Comparison of ENCODE assay signal across 9 mouse cellular contexts in the genomic region with DNA sequence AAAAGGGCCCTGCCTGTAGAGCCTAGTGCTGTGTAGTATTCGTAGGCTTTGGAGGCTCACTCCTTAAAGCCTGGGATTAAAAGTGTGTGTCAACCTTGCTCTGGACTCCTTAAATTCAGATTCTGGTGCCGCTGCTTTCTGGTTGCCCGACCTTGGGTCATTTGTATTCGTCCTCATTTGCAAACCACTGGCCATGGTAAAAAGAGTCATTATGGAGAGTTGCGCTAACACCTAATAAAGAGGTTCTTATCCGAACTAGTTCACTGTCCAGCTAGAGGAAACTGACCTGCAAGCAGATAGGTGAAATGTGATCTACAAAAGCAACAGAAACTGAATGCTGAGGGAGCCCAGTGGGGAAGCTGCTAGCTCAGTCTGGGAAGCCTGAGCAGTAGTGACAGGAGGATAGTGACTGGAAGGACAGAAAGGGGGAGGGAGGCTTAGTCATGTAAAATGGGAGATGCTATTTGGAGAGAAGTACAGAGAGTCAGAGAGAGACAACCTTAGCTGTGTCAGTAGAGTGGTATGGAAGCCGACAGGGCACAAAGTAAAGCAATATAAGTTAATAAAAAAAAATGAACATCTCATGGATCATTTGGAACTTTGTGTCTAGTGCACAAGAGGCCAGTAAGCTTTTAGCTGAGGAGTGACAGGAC. TPM values are rescaled to one million over a fixed set of nuclear protein-coding genes. Genes with fewer than 3 reads are reported as not detected.
DNase-seq lines count a peak whose midpoint lies in the region; ATAC-seq and TF ChIP-seq lines count a peak whose summit lies in the region.
"Had no signal": no experiment of that assay in that cellular context is flagged by ENCODE, and none has a peak within 500 bp of the region (broad histone marks: within the 10 kb centered on the region; RNA-seq: fewer than 3 reads in every experiment).

No protein-coding gene starts in this region.

- no peaks in the 10 kb centered on the region for H3K27me3 ChIP-seq in forebrain, embryonic 11.5 days (ENCODE audit: control insufficient read depth, insufficient read depth, low read length)
- H3K27me3 ChIP-seq in limb, embryonic 10.5 days (ENCODE audit: low read depth, poor library complexity, severe bottlenecking) = 0 out of 2 replicates have a peak, but pooled peaks cover 11% of the 10 kb centered on the region
- H3K27me3 ChIP-seq in neural tube, embryonic 15.5 days (replicated peaks) = no peaks in the 10 kb centered on the region

- no peaks in the 10 kb centered on the region for H3K36me3 ChIP-seq in forebrain, embryonic 11.5 days (ENCODE audit: control insufficient read depth, insufficient read depth, low read length)
- H3K36me3 ChIP-seq in limb, embryonic 10.5 days = no peaks in the 10 kb centered on the region
- H3K36me3 ChIP-seq in neural tube, embryonic 15.5 days = no peaks in the 10 kb centered on the region

- peak overlapping the region; percentile 99 for H3K4me3 ChIP-seq in left cerebral cortex, adult 2 months
- H3K4me3 ChIP-seq in forebrain, embryonic 11.5 days (ENCODE audit: low read depth, low read length) = no peak overlapping the region
- H3K4me3 ChIP-seq in limb, embryonic 10.5 days = peak overlapping the region; percentile 95
- H3K4me3 ChIP-seq in neural tube, embryonic 15.5 days (replicated peaks) = peak overlapping the region; percentile 81

- WGBS in forebrain, embryonic 11.5 days = 51% methylated on average over 7 of the region's 7 CpGs
- 64% methylated on average over 7 of the region's 7 CpGs for WGBS in limb, embryonic 10.5 days
- 51% methylated on average over 7 of the region's 7 CpGs for WGBS in neural tube, embryonic 15.5 days

- H3K9me3 ChIP-seq in forebrain, embryonic 11.5 days (ENCODE audit: control insufficient read depth, low read length) = no peaks in the 10 kb centered on the region
- H3K9me3 ChIP-seq in limb, embryonic 10.5 days (replicated peaks) = no peaks in the 10 kb centered on the region
- no peaks in the 10 kb centered on the region for H3K9me3 ChIP-seq in neural tube, embryonic 15.5 days (replicated peaks)

- no peak for TF ChIP-seq CTCF in left cerebral cortex, adult 2 months (IDR thresholded peaks at IDR 0.05)

- peak overlapping the region; percentile 81 for H3K9ac ChIP-seq in forebrain, embryonic 11.5 days (ENCODE audit: low read length)
- peak overlapping the region; percentile 82; the same call in 1 of the 2 replicates for H3K9ac ChIP-seq in neural tube, embryonic 15.5 days (replicated peaks)

- H3K27ac ChIP-seq in left cerebral cortex, adult 2 months = peak overlapping the region; percentile 95
- no peak overlapping the region for H3K27ac ChIP-seq in forebrain, embryonic 11.5 days (ENCODE audit: low read depth, low read length)
- H3K27ac ChIP-seq in limb, embryonic 10.5 days = no peak overlapping the region
- H3K27ac ChIP-seq in neural tube, embryonic 15.5 days (replicated peaks) = no peak overlapping the region

- H3K4me2 ChIP-seq in forebrain, embryonic 11.5 days (ENCODE audit: low read depth, low read length, severe bottlenecking) = peak overlapping the region; percentile 92
- peak overlapping the region; percentile 96 for H3K4me2 ChIP-seq in neural tube, embryonic 15.5 days

- no peak for DNase-seq in left cerebral cortex, adult 2 months (ENCODE audit: extremely low spot score in 1 of 2, low spot score in 2 of 2)
- no peak for DNase-seq in left cerebral cortex, postnatal 10 days (ENCODE audit: extremely low spot score in 1 of 2, low spot score in 2 of 2)
- DNase-seq in forebrain, embryonic 11.5 days (ENCODE audit: low spot score) = no peak
- DNase-seq in limb, embryonic 10.5 days (ENCODE audit: low spot score) = no peak
- DNase-seq in gastrocnemius, postnatal 4 days (ENCODE audit: low spot score in 2 of 2) = no peak
- DNase-seq: gastrocnemius, postnatal 36 days had no signal

- peaks cover 11% of the 10 kb centered on the region; the same call in 1 of the 2 replicates for H3K4me1 ChIP-seq in forebrain, embryonic 11.5 days (replicated peaks; ENCODE audit: control insufficient read depth, insufficient read depth, low read length)
- peaks cover 74% of the 10 kb centered on the region for H3K4me1 ChIP-seq in limb, embryonic 10.5 days
- peaks cover 74% of the 10 kb centered on the region for H3K4me1 ChIP-seq in neural tube, embryonic 15.5 days

- ATAC-seq in forebrain, embryonic 11.5 days (replicated peaks; ENCODE audit: low FRiP score) = no peak
- no peak for ATAC-seq in neural tube, embryonic 15.5 days (ENCODE audit: low FRiP score)
- ATAC-seq in monocyte, adult 5-6 weeks (replicated peaks; ENCODE audit: insufficient number of reproducible peaks, low FRiP score, low TSS enrichment, poor library complexity, severe bottlenecking) = no peak
- ATAC-seq in megakaryocyte progenitor cell, adult 5-6 weeks (replicated peaks; ENCODE audit: poor library complexity) = no peak

- intact Hi-C loops in left cerebral cortex, adult 2 months (cut with DNase I) = no loop called here
- intact Hi-C loops in left cerebral cortex, postnatal 10 days (cut with DNase I) = no loop called here

RNA-seq across cellular contexts. Expression of a gene that starts 1.5 kb away (rescaled TPM):
- total RNA-seq in left cerebral cortex, adult 2 months (2021) = 10 to 100 TPM; 39.8 to 56.4 TPM
- total RNA-seq in left cerebral cortex, postnatal 10 days (2021) = 10 to 100 TPM; 18.6 to 25.9 TPM
- 37.4 and 37.5 TPM in 2 replicates for polyA plus RNA-seq in forebrain, embryonic 11.5 days (2014; fragmentation: Nextera tagmentation; extraction: Ambion mirVana)
- polyA plus RNA-seq in limb, embryonic 10.5 days (2016; fragmentation: Nextera tagmentation; extraction: Ambion mirVana) = 48.2 and 52.1 TPM in 2 replicates
- 28.1 and 29.9 TPM in 2 replicates for polyA plus RNA-seq in neural tube, embryonic 15.5 days (2015; fragmentation: Nextera tagmentation; extraction: Ambion mirVana)
- 37.1 to 68.5 TPM (median 61.2 TPM) in 3 replicates for total RNA-seq in monocyte, adult 5-6 weeks (2017)
- 6.5 and 7.3 TPM in 2 replicates for total RNA-seq in megakaryocyte progenitor cell, adult 5-6 weeks (2015)
- 5.9 and 6.0 TPM in 2 replicates for total RNA-seq in megakaryocyte progenitor cell, adult 5-6 weeks (2017)
- 10 to 100 TPM; 34.4 to 39.0 TPM for total RNA-seq in gastrocnemius, postnatal 4 days (2021)

RNA-seq across cellular contexts. Expression of a gene that starts 8.8 kb away (rescaled TPM):
- total RNA-seq in left cerebral cortex, adult 2 months (2021) = 10 to 100 TPM; 11.3 to 14.4 TPM
- 10 to 100 TPM; 16.2 to 16.8 TPM for total RNA-seq in left cerebral cortex, postnatal 10 days (2021)
- polyA plus RNA-seq in forebrain, embryonic 11.5 days (2014; fragmentation: Nextera tagmentation; extraction: Ambion mirVana) = 43.0 and 44.4 TPM in 2 replicates
- polyA plus RNA-seq in limb, embryonic 10.5 days (2016; fragmentation: Nextera tagmentation; extraction: Ambion mirVana) = 41.3 and 48.0 TPM in 2 replicates
- polyA plus RNA-seq in neural tube, embryonic 15.5 days (2015; fragmentation: Nextera tagmentation; extraction: Ambion mirVana) = 48.5 and 51.6 TPM in 2 replicates
- total RNA-seq in monocyte, adult 5-6 weeks (2017) = 14.4 to 20.7 TPM (median 16.1 TPM) in 3 replicates
- total RNA-seq in megakaryocyte progenitor cell, adult 5-6 weeks (2015) = 20.4 and 25.1 TPM in 2 replicates
- total RNA-seq in megakaryocyte progenitor cell, adult 5-6 weeks (2017) = 14.7 and 15.9 TPM in 2 replicates
- total RNA-seq in gastrocnemius, postnatal 4 days (2021) = 10 to 100 TPM; 16.2 to 16.9 TPM

RNA-seq across cellular contexts. Expression of a gene that starts 42.3 kb away (rescaled TPM):
- 1 to 10 TPM; 3.1 to 3.8 TPM for total RNA-seq in left cerebral cortex, adult 2 months (2021)
- 1 to 10 TPM; 6.8 to 8.0 TPM for total RNA-seq in left cerebral cortex, postnatal 10 days (2021)
- polyA plus RNA-seq in forebrain, embryonic 11.5 days (2014; fragmentation: Nextera tagmentation; extraction: Ambion mirVana) = 18.6 and 19.0 TPM in 2 replicates
- 72.7 and 82.2 TPM in 2 replicates for polyA plus RNA-seq in limb, embryonic 10.5 days (2016; fragmentation: Nextera tagmentation; extraction: Ambion mirVana)
- polyA plus RNA-seq in neural tube, embryonic 15.5 days (2015; fragmentation: Nextera tagmentation; extraction: Ambion mirVana) = 13.3 and 19.1 TPM in 2 replicates
- 1.2 to 2.6 TPM (median 2.5 TPM) in 3 replicates for total RNA-seq in monocyte, adult 5-6 weeks (2017)
- total RNA-seq in megakaryocyte progenitor cell, adult 5-6 weeks (2015) = 0.12 and 0.94 TPM in 2 replicates
- total RNA-seq in megakaryocyte progenitor cell, adult 5-6 weeks (2017) = 1.7 TPM in 1 of 2 replicates, not detected in the other
- 10 to 100 TPM; 31.8 to 33.8 TPM for total RNA-seq in gastrocnemius, postnatal 4 days (2021)

RNA-seq across cellular contexts. Expression of a gene that starts 46.9 kb away (rescaled TPM):
- 10 to 100 TPM; 49.2 to 57.1 TPM for total RNA-seq in left cerebral cortex, adult 2 months (2021)
- 10 to 100 TPM; 54.4 to 57.0 TPM for total RNA-seq in left cerebral cortex, postnatal 10 days (2021)
- polyA plus RNA-seq in forebrain, embryonic 11.5 days (2014; fragmentation: Nextera tagmentation; extraction: Ambion mirVana) = 26.3 and 27.8 TPM in 2 replicates
- 20.4 and 23.7 TPM in 2 replicates for polyA plus RNA-seq in limb, embryonic 10.5 days (2016; fragmentation: Nextera tagmentation; extraction: Ambion mirVana)
- 37.4 and 38.3 TPM in 2 replicates for polyA plus RNA-seq in neural tube, embryonic 15.5 days (2015; fragmentation: Nextera tagmentation; extraction: Ambion mirVana)
- 0.10 to 0.21 TPM (median 0.19 TPM) in 3 replicates for total RNA-seq in monocyte, adult 5-6 weeks (2017)
- 13.5 and 15.5 TPM in 2 replicates for total RNA-seq in megakaryocyte progenitor cell, adult 5-6 weeks (2015)
- 20.3 and 31.9 TPM in 2 replicates for total RNA-seq in megakaryocyte progenitor cell, adult 5-6 weeks (2017)
- total RNA-seq in gastrocnemius, postnatal 4 days (2021) = 1 to 10 TPM; 4.4 to 4.6 TPM

RNA-seq across cellular contexts. Expression of a gene that starts 58.0 kb away (rescaled TPM):
- 1 to 10 TPM in 1 of 2 experiments, under 1 TPM in 1; 0.86 to 1.1 TPM for total RNA-seq in left cerebral cortex, adult 2 months (2021)
- 1 to 10 TPM; 1.3 to 1.7 TPM for total RNA-seq in left cerebral cortex, postnatal 10 days (2021)
- polyA plus RNA-seq in forebrain, embryonic 11.5 days (2014; fragmentation: Nextera tagmentation; extraction: Ambion mirVana) = 1.6 TPM in 2 replicates
- polyA plus RNA-seq in limb, embryonic 10.5 days (2016; fragmentation: Nextera tagmentation; extraction: Ambion mirVana) = 2.9 and 4.7 TPM in 2 replicates
- 1.4 and 2.6 TPM in 2 replicates for polyA plus RNA-seq in neural tube, embryonic 15.5 days (2015; fragmentation: Nextera tagmentation; extraction: Ambion mirVana)
- total RNA-seq in monocyte, adult 5-6 weeks (2017) = 0.19 to 1.3 TPM in 2 of 3 replicates, not detected in the other
- 0.07 and 0.91 TPM in 2 replicates for total RNA-seq in megakaryocyte progenitor cell, adult 5-6 weeks (2015)
- 0.14 TPM in 1 of 2 replicates, not detected in the other for total RNA-seq in megakaryocyte progenitor cell, adult 5-6 weeks (2017)
- total RNA-seq in gastrocnemius, postnatal 4 days (2021) = 1 to 10 TPM; 2.9 TPM
